Mouse (Mus musculus) layer of hippocampus, postnatal 25 days (tissue): ENCODE results near the gene Lnx1. TPM values are rescaled to one million over a fixed set of nuclear protein-coding genes. Genes with fewer than 3 reads are reported as not detected.

Source experiments
- DNase-seq, 2 experiments: peaks; one replicate each; pipeline ENCODE4 v3.0.0; 2022; ENCODE audit warnings: mixed read lengths in 2 of 2, low spot score in 1 of 2; ENCODE audit errors: extremely low spot score in 1 of 2
- total RNA-seq, 2 experiments: library from RNA; stranded (reverse); gene quantifications; 2 replicates each; pipeline ENCODE4 v1.2.3; 2021

Lnx1 gene
- total RNA-seq, 2 experiments from 2014 or later = 12.1 to 14.9 TPM

DNA sequence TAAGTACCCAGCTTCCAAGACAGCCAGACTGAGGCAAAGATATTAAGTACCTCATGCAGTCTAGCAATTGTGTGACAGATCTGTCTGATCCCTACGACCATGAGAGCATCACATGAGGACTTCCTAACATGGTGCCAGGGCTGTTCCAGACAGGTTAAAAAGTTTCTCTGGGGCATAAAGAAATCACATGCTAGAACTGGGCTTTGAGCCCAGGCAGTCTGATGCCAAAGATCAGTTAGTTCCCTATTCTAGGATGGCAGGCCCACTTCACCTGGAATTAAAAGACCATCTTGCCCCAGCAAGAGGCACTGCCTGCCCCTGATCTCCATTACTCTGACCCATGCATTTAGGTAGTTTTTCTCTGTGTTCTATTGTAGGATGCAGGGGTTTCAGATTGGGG lies 3.0 kb downstream of the Lnx1 start:
- DNase-seq = no peak

DNA sequence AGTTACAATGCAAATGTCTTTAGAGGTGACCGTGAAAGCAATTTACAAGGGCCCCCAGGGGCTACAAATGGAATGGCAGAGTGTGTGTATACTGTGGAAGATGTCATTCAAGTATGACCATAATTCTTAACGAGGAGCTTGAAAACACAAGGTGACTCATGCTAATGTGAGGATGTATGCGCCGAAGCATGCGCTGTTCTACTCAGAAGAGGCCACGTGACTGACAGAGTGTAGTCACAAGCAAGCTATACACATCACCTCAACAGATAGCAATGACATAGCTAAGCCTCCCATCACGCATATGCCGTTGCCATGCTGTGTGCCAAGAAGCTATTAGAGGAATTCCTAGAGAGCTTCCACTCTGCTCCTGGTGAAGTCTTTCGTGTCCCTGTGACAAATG lies 5.2 kb downstream of the Lnx1 start:
- no peak for DNase-seq

DNA sequence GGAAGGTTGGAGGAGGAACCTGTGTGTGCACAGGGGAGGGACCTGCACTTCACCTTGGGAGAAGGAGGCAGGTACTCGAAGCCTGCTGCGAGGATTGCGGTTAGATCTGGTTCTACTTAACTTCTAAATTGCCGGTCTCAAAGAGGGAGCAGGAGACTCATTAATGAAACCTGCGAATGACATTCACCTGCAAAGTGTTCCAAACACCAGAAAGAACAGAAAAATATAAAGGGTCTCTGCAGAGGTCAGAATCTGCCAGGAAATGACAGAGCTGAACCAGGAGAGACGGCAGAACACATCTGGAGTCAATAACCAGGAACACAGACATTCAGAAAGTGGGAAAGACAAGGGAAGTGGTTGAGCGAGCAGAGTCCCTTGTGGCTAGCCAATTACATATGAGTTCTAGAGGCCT lies 8.3 kb downstream of the Lnx1 start:
- DNase-seq = no peak

DNA sequence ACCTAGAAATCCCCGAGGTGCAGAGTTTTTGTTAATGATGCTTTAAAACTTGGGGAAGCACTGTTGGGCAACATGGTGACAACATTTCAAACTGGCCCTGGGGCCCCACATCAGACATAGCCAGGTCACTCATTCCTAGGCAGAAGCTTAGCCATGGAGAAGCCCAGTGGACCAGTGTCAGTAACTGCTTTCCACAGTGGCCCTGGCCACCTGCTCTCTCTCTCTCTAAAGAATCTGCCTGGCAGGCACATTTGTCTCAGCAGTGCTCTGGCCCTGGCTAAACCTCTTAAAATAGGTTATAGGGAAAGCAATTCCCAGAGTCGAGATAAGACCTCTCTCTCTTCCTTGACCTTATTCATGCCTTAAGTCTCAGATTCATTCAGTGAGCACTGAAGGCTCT lies 8.9 kb downstream of the Lnx1 start:
- DNase-seq = no peak

DNA sequence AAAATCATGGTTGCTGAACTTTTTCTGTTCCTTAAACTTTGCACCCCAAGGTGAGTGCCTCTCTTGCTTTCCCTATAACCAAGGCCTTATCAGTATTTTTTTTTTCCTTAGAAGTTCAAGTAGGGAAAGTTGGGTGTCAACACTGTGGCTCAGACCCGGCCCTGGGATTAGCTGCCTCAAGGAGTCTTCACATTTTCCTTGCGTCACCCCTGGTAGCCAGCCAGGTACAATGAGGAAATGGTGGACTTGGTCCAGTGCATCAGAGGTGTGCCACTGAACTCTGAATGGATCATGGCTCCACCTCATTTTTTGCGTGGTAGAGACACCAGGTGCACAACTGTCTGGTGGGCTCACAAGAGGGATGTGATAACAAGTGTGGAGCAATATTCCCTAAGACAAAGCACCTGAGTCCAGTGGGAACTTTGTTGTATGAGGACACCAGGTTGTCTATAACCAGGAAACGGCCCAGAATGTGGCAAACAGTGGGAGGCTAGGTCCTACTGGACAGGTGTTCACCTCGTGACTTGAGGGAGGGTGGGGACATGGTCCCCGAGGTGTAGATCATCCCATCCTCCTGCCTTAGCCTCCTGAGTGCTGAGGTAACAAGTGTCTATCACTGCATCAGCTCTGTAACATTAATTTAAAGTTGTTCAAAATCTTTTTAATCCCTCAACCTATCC lies 10.2 kb downstream of the Lnx1 start:
- DNase-seq = no peak

DNA sequence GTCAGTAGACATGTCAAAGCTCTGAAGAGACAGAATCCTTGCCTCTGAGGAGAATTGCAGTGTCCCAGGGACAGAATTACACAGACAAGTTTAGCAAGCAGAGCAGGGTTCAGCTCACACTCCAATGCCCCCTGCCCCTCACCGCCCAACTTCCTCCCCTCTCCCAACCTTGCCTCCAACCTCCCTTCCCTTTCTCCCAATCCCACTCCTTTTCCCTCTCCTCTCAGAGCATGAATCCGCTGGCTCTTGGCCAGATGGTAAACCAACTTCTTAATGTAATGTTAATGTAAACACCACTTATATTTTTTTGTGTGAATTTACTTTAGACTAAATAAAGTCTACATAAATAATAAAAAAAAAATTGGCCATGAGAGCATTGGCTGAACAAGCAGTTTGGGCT lies 13.9 kb downstream of the Lnx1 start:
- DNase-seq = no peak

DNA sequence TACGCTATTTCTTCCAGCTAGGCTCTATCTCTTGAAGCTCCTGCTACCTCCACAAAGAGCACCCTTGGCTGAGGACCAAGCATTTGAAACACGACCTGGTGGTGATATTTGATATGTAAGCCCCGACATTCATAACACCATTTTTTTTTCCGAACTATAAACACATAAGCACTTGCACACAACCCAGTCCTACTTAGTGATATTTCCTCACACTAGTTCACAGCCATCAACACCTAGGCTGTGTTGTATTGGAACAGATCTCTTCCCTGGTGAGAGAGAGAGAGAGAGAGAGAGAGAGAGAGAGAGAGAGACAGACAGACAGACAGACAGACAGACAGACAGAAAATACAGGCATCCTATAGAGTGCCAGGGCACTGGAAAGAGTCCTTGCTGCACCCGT lies 17.8 kb downstream of the Lnx1 start:
- no peak for DNase-seq

DNA sequence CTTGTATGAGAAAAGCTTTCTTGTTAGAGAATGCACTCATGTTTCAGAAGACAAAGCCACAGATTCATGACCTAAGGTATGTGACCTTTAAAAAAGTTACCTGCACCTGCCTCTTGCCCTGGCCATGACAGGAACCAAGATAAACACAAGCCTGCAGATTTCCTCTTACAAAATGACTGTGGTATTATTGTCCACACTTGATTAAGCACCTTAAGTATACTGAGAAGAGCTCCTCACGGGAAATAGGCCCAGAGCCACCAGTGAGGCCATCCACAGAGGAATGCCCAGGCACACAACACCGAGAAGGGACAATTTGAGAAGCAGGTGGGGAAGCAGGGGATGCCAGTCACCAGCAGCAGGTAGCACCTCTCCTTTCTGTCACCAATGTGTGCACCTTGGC lies 18.9 kb downstream of the Lnx1 start:
- no peak for DNase-seq

DNA sequence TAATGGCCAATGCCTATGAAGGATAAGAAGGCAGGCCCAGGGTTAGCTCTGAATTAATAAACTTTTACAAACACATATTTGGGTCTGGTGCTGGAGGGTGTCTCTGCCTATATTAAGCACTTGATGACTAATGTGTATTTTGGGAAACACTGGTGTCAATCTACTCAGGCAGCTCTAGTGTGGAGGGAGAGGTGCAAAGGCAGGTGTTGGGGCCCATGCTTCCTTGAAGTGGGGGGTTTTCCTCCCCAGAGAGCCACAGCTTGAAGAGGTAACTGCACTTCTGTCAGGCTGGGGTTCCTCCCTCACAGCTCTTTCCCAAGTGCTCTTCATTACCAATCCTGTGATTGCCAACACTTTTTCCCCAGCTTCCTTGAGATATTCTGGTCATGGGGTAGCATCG lies 20.0 kb downstream of the Lnx1 start:
- DNase-seq = no peak

DNA sequence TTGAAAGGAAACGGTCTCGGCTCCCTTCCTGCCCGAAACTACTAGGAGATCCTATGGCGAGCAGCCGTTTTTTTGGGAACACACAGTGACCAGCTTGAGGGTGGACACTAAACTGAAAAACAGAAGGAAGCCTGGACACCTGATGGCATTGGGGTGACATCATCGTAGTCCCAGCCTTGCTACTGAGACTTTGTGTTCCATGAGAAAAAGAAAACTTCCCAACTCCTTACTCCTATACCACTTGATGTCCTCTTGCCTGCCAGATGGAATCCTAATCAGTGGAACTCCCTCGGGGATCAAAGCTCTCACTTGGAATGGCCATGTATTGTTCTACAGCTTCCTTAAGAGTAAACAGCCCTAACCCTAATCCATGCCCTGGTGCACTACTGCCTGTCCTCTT lies 23.1 kb downstream of the Lnx1 start:
- no peak for DNase-seq

DNA sequence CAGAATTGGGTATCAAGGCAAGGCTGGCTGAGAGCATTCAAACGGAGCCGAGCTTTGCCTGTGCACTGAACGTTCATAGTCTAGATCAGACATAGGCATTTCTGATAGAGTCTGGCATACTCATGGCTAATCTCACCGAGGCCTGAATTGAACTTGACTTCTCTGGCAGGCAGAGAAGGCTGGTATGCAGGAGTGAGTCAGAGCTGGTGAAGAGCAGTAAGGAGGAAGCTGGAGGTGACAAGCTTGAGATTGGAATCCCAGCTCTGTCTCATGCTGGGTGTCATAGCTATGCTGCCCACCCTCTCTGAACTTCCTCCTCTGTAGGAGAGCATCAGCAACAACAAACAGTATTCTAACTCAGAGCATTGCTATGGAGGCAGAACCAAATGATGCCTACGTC lies 24.0 kb downstream of the Lnx1 start:
- DNase-seq = no peak

DNA sequence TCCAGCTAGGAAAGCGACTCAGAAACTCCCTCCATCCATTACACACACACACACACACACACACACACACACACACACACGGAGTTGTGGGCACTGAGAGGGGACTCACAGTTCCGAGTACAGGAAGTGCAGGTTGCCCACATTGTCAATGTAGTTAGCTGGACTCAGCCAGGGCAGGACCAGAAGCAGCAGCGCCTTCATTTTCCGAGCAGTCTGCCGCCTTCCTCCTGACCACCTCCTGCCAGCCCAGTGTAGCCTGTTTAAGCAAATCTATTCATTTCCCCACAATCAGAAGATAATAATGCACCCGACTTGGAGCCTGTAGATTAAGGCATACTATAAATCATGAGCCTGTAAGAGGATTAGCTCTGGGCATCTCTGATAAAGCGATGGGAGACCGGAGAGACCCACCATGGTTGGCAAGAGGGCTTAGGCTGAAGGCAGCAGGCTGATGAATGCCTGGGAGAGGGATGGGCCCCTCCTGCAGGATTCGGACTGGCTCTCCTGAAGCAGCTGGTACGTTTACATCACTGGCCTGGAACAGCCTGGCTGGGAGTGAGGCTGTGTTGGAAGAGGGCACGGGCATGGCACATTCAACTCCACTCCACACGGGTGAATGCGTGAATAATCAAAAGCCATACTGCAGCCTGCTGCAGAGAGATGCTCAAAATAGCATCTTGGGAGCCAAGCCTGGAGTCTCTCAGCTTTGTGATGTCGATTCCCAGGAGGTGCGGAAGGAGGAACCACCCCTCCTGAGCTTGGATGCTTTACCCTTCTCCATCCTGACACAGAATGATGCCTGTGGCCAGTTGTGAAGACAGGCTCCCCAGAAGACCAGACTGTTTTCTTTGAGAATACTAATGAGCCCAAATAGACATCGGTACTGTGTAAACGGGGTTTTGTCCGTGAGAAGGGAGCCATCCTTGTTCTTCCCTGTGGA lies 25.0 kb downstream of the Lnx1 start:
- DNase-seq = peak; percentile 42 to 47

DNA sequence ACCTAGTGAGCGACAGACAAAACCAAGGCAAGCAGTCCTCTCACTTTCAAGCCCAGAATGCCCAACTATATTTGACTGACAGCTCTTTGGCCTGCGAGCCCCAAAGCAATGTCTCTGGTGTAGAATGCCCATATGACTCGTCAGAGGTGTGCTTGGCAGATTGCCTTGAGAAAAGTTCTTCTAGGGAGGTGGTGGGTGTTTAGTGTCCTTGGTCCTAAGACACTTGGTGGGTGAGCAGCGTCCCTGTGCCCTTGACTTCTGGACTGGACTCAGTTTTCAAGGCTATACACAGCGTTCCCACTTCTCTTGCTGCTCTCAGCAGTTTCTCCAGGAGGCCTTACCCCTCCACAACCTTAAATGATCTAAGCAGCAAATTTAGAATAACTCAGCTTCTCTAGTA lies 30.2 kb downstream of the Lnx1 start:
- DNase-seq = no peak

DNA sequence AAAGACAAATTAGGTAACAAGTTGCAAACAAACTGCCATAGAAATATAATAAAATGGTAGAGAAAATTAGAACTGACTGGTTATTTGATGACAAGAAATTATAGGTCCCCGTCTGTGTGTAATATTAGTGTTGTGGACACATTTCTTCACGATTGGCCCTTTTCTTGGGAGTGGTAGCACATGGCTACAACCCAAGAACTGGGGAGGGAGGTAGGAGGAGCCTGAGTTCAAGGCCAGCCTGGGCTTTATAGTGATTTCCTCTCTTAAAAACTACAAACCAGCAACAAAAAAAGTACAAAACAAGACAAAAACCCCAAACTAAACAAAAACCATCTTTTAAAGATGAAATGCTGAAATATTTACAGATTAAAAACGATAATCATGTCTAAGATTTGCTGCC lies 31.8 kb downstream of the Lnx1 start:
- no peak for DNase-seq

DNA sequence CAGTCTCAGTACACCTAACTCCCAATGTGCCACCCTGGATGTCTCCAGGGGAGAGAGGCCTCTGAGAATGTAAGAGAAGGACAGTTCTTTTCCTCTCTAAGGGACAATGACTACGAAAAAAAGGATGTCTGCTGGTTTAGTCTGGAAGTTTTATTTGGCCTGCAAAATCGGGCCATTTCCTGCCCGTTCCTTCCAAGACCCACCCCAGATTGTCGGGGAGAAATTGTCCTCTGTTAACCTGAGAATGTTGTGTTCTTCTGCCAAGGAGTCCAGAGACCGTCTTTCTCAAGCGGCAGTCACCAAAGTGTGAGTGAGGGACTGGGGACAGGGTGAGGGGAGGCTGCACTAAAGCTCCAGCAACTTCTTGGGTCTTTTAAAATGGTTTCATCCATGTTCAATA lies 32.8 kb downstream of the Lnx1 start:
- no peak for DNase-seq

DNA sequence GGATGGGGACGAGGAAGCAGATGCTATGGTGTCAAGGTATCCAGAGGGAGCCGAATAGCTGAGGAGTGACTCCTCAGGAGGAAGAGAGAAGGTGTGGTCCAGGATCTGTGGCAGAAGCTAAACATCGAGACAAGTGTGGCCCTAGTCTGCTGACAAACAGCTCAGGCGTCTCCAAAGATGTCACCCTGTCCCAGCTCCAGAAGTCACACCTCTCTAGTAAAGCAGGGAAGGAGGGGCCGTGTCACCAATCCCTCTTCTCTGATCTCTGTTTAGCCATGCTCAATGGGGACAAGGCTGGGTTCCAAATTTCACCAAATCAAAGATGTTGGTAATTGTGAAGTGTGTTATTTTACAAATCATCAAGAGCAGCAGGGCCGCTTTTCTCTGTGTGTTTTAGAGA lies 33.8 kb downstream of the Lnx1 start:
- DNase-seq = no peak

DNA sequence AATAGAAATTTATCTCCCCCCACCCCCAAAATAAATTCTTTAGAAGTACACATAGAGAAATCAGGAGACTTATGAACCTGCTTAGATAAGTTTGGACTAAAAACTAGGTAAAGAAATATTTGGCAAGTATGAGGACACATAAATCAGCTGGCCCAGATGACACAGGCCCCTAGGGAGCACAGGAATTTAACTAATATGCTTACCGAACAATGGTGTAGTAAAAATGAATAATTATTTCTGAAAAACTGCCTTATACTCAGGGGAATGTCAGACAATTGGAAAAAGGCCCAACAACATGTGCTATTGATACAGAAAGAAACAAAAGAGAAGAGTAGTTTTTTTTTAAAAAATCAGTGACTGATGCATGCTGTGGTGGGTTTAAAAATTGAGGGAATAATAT lies 40.1 kb downstream of the Lnx1 start:
- DNase-seq = no peak

DNA sequence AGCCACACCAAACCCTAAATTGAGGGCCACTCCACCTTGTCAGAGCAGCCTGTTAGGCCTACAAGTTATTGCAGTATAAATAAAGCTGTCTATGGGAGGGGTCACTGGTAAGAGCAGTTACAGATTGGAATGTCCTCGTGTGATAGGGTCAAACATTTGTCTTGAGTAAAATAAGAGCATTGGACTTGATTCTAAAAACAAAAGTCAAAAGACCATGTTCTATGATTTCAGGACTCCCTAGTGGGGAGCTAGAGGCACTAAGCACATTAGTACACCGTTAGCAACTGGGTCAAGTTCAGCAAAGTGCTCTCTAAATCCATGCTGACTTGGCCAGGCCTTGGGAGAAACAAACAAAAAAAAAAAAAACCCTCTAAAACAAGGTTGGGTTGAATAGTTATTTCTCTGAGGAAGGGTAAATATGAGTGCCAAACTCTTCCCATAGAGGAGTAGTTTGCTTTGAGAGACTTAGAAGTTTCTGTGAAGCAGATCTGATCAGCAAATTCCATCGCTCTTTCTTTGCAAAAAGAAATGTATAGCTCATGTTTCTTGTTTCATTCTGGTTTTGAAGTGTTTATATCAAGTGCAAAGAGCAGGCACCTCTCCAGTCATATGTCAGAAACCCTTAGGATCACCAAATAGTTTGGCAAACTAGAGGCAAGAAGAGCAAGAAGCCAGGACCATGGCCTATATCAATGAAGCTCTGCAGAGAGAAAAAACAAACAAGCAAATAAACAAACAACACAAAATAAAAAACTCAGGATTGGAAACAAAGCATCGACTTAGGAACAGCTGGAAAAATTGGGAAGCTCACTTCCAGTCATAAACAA lies 40.8 kb downstream of the Lnx1 start:
- DNase-seq = no peak

DNA sequence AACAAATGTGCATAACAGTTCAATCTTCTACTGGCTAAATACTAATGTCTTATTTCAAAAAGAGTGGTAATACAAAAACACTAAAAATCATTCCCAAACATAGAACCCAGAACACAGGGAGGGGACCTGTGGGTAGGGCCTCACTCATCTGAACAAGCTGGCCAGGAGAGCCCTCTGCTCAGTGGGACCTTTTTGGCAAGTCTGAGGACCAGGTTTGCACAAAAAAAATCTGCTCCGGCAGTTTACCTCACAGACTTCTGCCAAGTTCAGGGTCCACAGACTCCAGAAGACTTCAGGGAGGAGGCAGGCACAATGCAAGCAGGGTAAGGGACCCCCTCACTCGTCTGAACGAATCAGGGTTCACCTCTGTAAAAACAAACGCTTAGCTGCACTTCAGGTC lies 42.9 kb downstream of the Lnx1 start:
- DNase-seq = no peak

DNA sequence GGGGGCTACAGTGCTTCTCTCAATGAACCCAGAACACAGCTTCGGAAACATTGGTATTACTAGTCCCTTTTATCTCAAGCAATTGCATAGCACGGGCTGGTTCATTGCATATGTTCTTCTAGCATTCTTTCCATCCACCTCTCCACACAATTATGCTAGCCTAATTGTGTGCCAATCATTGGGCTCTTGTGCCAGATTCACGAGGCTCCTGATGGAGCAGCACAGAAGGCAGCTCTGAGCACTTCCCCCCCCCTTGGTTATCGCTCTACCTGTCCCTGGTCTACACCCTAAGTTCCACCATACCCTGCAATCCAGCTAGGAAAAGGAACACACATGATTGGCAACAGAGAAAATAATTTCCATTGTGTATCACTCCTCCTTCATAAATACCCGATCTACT lies 43.4 kb downstream of the Lnx1 start:
- DNase-seq = no peak

DNA sequence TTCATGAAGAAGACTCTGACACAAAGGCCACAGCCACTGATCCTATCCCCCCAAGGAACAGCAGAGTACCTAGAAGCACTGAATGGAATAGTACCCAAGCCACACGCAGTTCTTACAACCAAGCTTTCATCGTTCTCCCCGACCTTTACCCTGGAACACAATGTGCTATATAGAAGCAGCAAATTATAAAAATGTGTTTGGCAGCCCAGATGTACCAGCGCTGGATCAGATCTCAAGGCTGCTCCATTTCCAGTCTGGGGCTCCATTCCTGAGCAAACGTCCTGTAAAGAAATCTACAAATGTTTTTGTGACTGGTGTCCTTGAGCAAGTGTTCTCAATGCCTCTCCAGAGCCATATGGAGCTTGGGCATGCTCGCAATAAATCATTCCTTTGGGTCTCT lies 44.8 kb downstream of the Lnx1 start:
- DNase-seq = no peak
